Mouse (Mus musculus): ENCODE results near the gene Olfr1428. TPM values are rescaled to one million over a fixed set of nuclear protein-coding genes. Genes with fewer than 3 reads are reported as not detected.
A peak's percentile ranks its signal among the peaks of the same experiment; 100 is the strongest.

Gene Olfr1428
- total and polyA plus RNA-seq, 3 experiments = not detected

DNA sequence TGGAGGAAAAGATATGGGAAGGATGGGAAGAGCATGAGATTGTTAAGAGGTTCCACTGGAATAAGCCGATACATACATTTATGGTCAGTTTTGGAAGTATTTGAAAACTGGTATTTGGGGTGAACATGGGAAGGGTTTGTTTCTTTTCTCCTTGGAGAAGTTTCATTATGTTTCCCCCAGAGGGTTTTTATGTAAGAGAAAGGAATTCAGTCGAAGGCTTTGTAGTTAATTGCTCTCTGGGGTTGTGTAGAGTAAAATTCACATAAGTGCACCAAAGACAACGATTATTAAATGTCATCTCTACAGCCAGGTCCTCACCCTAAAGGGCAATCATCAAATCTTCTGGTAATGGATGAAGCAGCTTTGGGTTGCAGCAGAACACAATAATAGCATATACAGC, 7.4 kb upstream of the Olfr1428 start, which contains the start of gene Olfr76:
Olfr76 (minus strand) TSS at position 101 of the 400 bp plus-strand sequence.
- no peaks in the 10 kb centered on the region for H3K27me3 ChIP-seq (replicated peaks)
- dilution Hi-C loops (cut with MboI; ENCODE audit: extremely low pct_ligation_motif_present, extremely low pct_unique_long_range_greater_than_20kb, low sequenced_read_pairs) = no loop called here
- TF ChIP-seq SMC3 (IDR thresholded peaks at IDR 0.05; ENCODE audit: low read depth, low read length) (no peak), TBP (conservative IDR thresholded peaks at IDR 0.05; ENCODE audit: low read depth, low read length) (no peak), BHLHE40 (IDR thresholded peaks at IDR 0.05; ENCODE audit: low read depth, low read length) (no peak), E2F4 (IDR thresholded peaks at IDR 0.05; ENCODE audit: insufficient replicate concordance, low read depth, low read length) (no peak), NELFE (IDR thresholded peaks at IDR 0.05; ENCODE audit: low read depth, low read length) (no peak), NRF1 (IDR thresholded peaks at IDR 0.05; ENCODE audit: low read depth, low read length) (no peak), POLR2AphosphoS2 (IDR thresholded peaks at IDR 0.05; ENCODE audit: low read depth, low read length) (no peak), UBTF (IDR thresholded peaks at IDR 0.05; ENCODE audit: low read depth, low read length) (no peak), HCFC1 (IDR thresholded peaks at IDR 0.05; ENCODE audit: low read depth, low read length) (no peak), TCF12 (IDR thresholded peaks at IDR 0.05; ENCODE audit: low read depth, low read length) (no peak), MAFK (IDR thresholded peaks at IDR 0.05; ENCODE audit: insufficient replicate concordance, low read length) (no peak), EP300 (IDR thresholded peaks at IDR 0.05; ENCODE audit: low read length) (no peak), CTCF (conservative IDR thresholded peaks at IDR 0.05 in 1 of 2, IDR thresholded peaks at IDR 0.05 in 1 of 2; ENCODE audit: low read depth in 2 of 2, low read length in 2 of 2) (no peak), MXI1 (IDR thresholded peaks at IDR 0.05; ENCODE audit: low read depth, low read length) (no peak)

DNA sequence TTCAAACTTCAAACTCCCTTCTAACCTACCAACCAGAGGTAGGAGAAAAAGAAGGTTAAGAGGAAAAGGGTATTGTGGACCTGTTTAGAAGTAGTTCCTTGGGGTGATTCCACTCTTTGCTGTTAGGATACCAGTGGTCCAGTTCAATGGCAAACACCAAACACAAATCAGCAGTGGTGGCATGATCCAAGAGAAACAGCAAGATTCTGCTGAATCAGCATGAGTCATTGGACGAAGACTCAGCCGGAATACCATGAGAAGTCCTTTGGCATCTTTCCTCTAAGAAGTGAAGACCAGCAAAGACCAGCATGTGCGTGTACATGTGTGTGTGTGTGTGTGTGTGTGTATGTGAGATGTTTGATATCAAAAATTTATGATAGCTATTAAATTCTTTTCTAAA, 767 bp upstream of the Olfr1428 start:
- dilution Hi-C loops (cut with MboI; ENCODE audit: extremely low pct_ligation_motif_present, extremely low pct_unique_long_range_greater_than_20kb, low sequenced_read_pairs) = no loop called here
- H3K27ac ChIP-seq (ENCODE audit: insufficient read depth, low read depth) = no peak overlapping the region
- H3K4me1 ChIP-seq (ENCODE audit: control insufficient read depth in 1 of 2, insufficient read depth in 2 of 2) = no peaks in the 10 kb centered on the region
- no peaks in the 10 kb centered on the region for H3K79me2 ChIP-seq (replicated peaks; ENCODE audit: control insufficient read depth, extremely low read depth, insufficient read depth, poor library complexity, severe bottlenecking)
- DNase-seq (ENCODE audit: extremely low read depth) = no peak
- in situ Hi-C loops (cut with MboI; ENCODE audit: low pct_ligation_motif_present, low pct_unique_long_range_greater_than_20kb, low sequenced_read_pairs) = no loop called here
- H3K9ac ChIP-seq (ENCODE audit: insufficient read depth, low read depth) = no peak overlapping the region
- H3K36me3 ChIP-seq (replicated peaks in 1 of 2; ENCODE audit: control insufficient read depth in 1 of 2, insufficient read depth in 1 of 2, low read length in 1 of 2) = no peaks in the 10 kb centered on the region
- no peak overlapping the region for H3K4me3 ChIP-seq (replicated peaks in 1 of 3; ENCODE audit: low read depth in 2 of 3, low read length in 2 of 3, poor library complexity in 1 of 3)
- no peaks in the 10 kb centered on the region for H3K9me3 ChIP-seq (replicated peaks; ENCODE audit: low read length)
- no peak overlapping the region for H3K4me2 ChIP-seq (ENCODE audit: insufficient read depth, low read depth, poor library complexity, severe bottlenecking)
- no peaks in the 10 kb centered on the region for H3K27me3 ChIP-seq (replicated peaks)
- TF ChIP-seq GABPA (IDR thresholded peaks at IDR 0.05; ENCODE audit: insufficient replicate concordance, low read depth, low read length) (no peak), JUND (conservative IDR thresholded peaks at IDR 0.05; ENCODE audit: low read depth, low read length) (no peak), KAT2A (IDR thresholded peaks at IDR 0.05; ENCODE audit: insufficient replicate concordance, low read length) (no peak), MAFK (IDR thresholded peaks at IDR 0.05; ENCODE audit: insufficient replicate concordance, low read length) (peak; percentile 72; the same call in 1 of the 2 replicates), E2F4 (IDR thresholded peaks at IDR 0.05; ENCODE audit: insufficient replicate concordance, low read depth, low read length) (no peak), ZC3H11A (IDR thresholded peaks at IDR 0.05; ENCODE audit: low read depth, low read length) (no peak), CHD1 (IDR thresholded peaks at IDR 0.05; ENCODE audit: low read depth, low read length) (no peak), RCOR1 (conservative IDR thresholded peaks at IDR 0.05; ENCODE audit: low read depth, low read length) (no peak)

More for the DNA sequence above, 7.4 kb upstream of the Olfr1428 start, which contains the start of gene Olfr76:
- no peak for DNase-seq (ENCODE audit: extremely low read depth)
- no peak within 1 kb of the TSS for H3K4me2 ChIP-seq (ENCODE audit: insufficient read depth, low read depth, poor library complexity, severe bottlenecking)
- no peak within 1 kb of the TSS for H3K4me3 ChIP-seq (replicated peaks in 1 of 3; ENCODE audit: low read depth in 2 of 3, low read length in 2 of 3, poor library complexity in 1 of 3)
- no peaks in the 10 kb centered on the region for H3K36me3 ChIP-seq (replicated peaks in 1 of 2; ENCODE audit: control insufficient read depth in 1 of 2, insufficient read depth in 1 of 2, low read length in 1 of 2)
- in situ Hi-C loops (cut with MboI; ENCODE audit: low pct_ligation_motif_present, low pct_unique_long_range_greater_than_20kb, low sequenced_read_pairs) = no loop called here
- H3K9me3 ChIP-seq (replicated peaks; ENCODE audit: low read length) = no peaks in the 10 kb centered on the region
- H3K9ac ChIP-seq (ENCODE audit: insufficient read depth, low read depth) = no peak within 1 kb of the TSS
- H3K79me2 ChIP-seq (replicated peaks; ENCODE audit: control insufficient read depth, extremely low read depth, insufficient read depth, poor library complexity, severe bottlenecking) = no peaks in the 10 kb centered on the region
- no peak within 1 kb of the TSS for H3K27ac ChIP-seq (ENCODE audit: insufficient read depth, low read depth)
- H3K4me1 ChIP-seq (ENCODE audit: control insufficient read depth in 1 of 2, insufficient read depth in 2 of 2) = no peaks in the 10 kb centered on the region
